Mouse (Mus musculus) spleen, adult 12 weeks (tissue): ENCODE results near the gene Lats2.
"Not testable (repeated sequence)": the region's sequence is repeated elsewhere in the genome, so short reads cannot be mapped to it uniquely, and the experiment has no call there.

Experiments
- DNase-seq: peaks from one replicate; pipeline ENCODE4 v3.0.0; 2022; ENCODE audit warnings: low spot score

Gene Lats2

GRCm38 (mm10) chr14:57694246-57694645 lies 63.9 kb downstream of the Lats2 start:
- no peak for DNase-seq

GRCm38 (mm10) chr14:57692517-57693130 lies 65.6 kb downstream of the Lats2 start:
- DNase-seq = peak; percentile 35

- no peak for DNase-seq
These were observed 66.9 kb downstream of the Lats2 start for GRCm38 (mm10) chr14:57691316-57691715.

- no peak for DNase-seq
These were observed 67.5 kb downstream of the Lats2 start for GRCm38 (mm10) chr14:57690681-57691080.

GRCm38 (mm10) chr14:57688066-57688465 lies 70.1 kb downstream of the Lats2 start:
- DNase-seq = not testable (repeated sequence)

- no peak for DNase-seq
These were observed 70.7 kb downstream of the Lats2 start for GRCm38 (mm10) chr14:57687441-57687840.

- no peak for DNase-seq
These were observed 71.5 kb downstream of the Lats2 start for GRCm38 (mm10) chr14:57686647-57687046.

GRCm38 (mm10) chr14:57684579-57684978 lies 73.6 kb downstream of the Lats2 start:
- peak; percentile 58 for DNase-seq

- DNase-seq = no peak
These were observed 75.4 kb downstream of the Lats2 start for GRCm38 (mm10) chr14:57682751-57683150.

- peak; percentile 74 for DNase-seq
These were observed 78.1 kb downstream of the Lats2 start for GRCm38 (mm10) chr14:57679958-57680535.

- no peak for DNase-seq
These were observed 78.7 kb downstream of the Lats2 start for GRCm38 (mm10) chr14:57679523-57679922.

- no peak for DNase-seq
These were observed 82.7 kb downstream of the Lats2 start for GRCm38 (mm10) chr14:57675481-57675880.

GRCm38 (mm10) chr14:57665628-57665950 lies 92.6 kb downstream of the Lats2 start:
- no peak for DNase-seq

GRCm38 (mm10) chr14:57664822-57665627 lies 93.2 kb downstream of the Lats2 start, which contains the start of gene Xpo4:
Gene Xpo4, minus strand, starts transcription at chr14:57665430.
- peak; percentile 79 for DNase-seq

- peak; percentile 46 for DNase-seq
These were observed 93.8 kb downstream of the Lats2 start for GRCm38 (mm10) chr14:57664311-57664821.

- DNase-seq = no peak
These were observed 94.6 kb downstream of the Lats2 start for GRCm38 (mm10) chr14:57663630-57664029.

- no peak for DNase-seq
These were observed 99.9 kb downstream of the Lats2 start for GRCm38 (mm10) chr14:57658301-57658700.

GRCm38 (mm10) chr14:57657500-57657899 lies 100.7 kb downstream of the Lats2 start:
- no peak for DNase-seq

GRCm38 (mm10) chr14:57656519-57656918 lies 101.7 kb downstream of the Lats2 start:
- not testable (repeated sequence) for DNase-seq

GRCm38 (mm10) chr14:57649501-57649900 lies 108.7 kb downstream of the Lats2 start:
- no peak for DNase-seq

GRCm38 (mm10) chr14:57646155-57646554 lies 112.0 kb downstream of the Lats2 start:
- no peak for DNase-seq
